Mouse (Mus musculus): ENCODE data around the gene Ikzf2. TPM values are rescaled to one million over a fixed set of nuclear protein-coding genes. Genes with fewer than 3 reads are reported as not detected.
A peak's percentile ranks its signal among the peaks of the same experiment; 100 is the strongest.

The Ikzf2 gene
- 10 to 100 TPM in 1 of 2 experiments, 1 to 10 TPM in 1; 8.7 to 13.3 TPM for total RNA-seq (2021)
- long read RNA-seq, experiment 1, partial matches to known transcripts: 0 of 1 reads
- long read RNA-seq, experiment 1, other reads (novel, unspliced or antisense): 1 of 1 reads
- long read RNA-seq, experiment 2, partial matches to known transcripts: 0 of 2 reads
- long read RNA-seq, experiment 2, other reads (novel, unspliced or antisense): 1 of 2 reads

DNA sequence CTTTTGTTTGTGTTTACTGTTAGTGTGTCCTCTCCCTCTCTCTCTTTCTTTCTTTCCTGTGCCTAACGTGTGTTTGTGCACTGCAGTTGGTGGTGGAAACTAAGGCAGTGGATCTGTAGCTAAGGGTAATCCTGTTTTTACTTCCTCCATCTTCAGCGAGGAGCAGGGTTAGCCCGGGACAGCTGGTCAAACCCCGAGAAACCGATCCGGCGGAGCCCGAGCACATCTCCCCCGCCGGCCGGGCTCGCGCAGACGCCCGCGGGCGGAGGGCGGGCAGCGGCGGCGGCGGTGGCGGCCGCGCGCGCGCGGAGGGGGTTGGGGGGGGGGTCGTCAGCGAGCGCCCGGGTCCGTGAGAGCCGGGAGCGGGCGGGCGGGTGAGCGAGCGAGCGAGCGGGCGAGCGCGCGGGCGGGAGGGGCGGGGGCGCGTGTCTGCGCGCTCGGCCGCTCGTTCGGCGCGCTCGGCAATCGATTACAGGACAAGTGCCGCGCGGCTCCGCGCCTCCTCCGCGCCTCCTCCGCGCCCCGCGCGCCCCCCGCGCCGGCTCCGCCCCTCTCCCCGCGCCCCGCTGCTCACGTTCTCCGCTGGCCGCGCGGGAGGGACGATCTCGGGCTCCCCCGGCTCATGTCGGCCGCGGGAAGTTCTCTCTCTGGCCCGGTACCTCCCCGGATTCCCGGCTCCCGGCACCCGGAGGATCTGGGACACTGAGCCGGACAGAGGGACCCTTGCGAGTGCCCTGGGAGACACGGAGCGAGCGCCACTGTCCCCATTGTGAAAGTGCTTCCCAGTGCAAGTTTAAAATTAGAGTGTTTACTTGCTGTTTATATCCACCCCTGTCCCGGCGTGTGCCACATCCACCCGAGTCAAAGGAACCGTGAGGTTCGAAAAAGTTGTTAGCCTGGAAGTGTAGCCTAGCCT lies at the start of gene Ikzf2:
Gene Ikzf2 (minus strand): TSS at position 170 of the 916 bp plus-strand sequence.
- DNase-seq: peak; percentile 86

DNA sequence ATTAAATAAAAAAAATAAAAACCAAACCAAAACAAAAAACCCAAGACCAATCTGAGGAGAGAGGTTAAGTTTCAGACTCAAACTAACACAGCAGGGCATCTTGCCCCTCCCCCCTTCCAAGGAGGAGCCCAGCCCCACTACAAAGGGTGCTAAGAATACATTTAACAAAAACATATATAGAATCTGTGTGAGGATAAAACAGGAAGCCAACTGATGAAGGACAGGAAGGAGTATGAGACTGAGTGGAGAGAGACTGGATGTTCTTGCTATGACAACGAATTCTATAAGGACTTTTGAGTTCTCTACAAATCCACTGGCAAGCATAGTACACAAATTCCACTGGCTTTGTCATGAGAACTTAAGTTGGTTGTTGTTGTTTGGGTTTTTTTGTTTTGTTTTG lies 42.7 kb upstream of the Ikzf2 start:
- DNase-seq: no peak

- no peak for DNase-seq
Measured at GRCm38 (mm10) chr1:69729031-69729679, 42.1 kb upstream of the Ikzf2 start.

GRCm38 (mm10) chr1:69727968-69728367 lies 40.9 kb upstream of the Ikzf2 start:
- no peak for DNase-seq

GRCm38 (mm10) chr1:69717107-69717506 lies 30.1 kb upstream of the Ikzf2 start:
- no peak for DNase-seq

- no peak for DNase-seq
Measured at GRCm38 (mm10) chr1:69708571-69708970, 21.5 kb upstream of the Ikzf2 start.

DNA sequence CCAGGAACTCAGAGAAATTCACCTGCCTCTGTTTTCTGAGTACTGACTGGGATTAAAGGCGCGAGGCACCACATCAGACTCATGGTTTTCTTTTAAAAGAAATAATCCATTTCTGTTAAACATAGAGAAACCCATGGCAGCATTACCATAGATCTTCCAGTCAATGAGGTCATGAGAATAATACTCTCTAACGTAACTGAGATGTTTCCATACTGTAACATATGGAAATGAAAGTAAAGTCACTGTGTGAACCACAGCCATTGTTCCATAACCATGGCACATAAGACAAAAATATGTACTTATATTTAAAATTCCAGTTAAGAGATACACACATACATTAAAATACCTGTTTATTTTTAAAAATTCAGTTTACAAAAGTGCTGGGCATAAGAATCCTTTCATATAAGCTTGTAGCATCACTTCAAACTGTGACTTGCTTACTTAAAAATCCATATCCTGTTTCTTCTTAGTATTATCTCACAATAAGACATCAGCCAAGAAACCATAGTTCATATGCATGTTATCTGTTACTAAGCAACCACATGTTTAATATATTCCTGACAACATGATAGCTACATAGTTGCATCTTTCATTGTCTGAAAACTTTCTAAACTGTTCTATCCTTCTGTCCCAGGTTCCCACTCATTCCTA lies 16.6 kb upstream of the Ikzf2 start:
- DNase-seq: no peak

- DNase-seq: no peak
Measured at GRCm38 (mm10) chr1:69691946-69692345, 4.9 kb upstream of the Ikzf2 start.

DNA sequence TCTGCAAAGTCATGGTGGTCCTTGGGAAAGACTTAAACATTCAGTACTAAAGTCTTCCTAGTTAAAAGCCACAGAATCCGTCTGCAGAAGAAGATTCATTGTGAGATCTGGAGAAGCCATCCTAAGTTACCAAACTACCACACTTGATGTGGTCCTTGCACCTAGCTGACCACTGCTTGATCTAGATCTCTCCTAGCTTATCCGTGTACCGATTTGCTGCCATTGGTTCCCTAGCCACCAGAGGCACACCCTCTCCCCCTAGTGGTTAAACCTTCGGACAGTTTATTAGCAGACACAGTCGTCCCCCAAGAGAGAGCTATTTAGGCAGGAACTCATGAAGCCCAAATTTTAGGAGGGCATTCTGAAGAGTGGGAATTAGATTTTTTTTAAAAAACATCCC lies 1.9 kb upstream of the Ikzf2 start:
- DNase-seq: peak; percentile 70

DNA sequence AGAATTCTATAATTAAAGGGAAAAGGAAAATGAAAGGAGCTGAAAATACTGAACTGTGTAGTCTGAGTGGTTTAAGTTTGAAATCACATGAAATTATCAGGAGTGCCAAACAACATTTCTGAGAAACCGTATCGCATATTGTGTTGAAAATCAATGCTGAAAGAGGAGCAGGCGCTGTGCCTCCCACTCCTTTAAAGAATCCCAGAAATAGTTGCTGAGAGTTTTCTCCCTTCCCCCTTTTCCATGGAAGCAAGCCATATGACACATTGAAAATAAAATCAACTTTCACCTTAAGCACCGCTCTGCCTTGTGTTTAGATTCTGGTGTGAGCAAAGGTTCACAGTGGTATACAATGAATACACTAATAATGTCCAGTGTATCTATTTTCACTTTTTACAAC lies 1.1 kb upstream of the Ikzf2 start:
- DNase-seq: peak; percentile 23

DNA sequence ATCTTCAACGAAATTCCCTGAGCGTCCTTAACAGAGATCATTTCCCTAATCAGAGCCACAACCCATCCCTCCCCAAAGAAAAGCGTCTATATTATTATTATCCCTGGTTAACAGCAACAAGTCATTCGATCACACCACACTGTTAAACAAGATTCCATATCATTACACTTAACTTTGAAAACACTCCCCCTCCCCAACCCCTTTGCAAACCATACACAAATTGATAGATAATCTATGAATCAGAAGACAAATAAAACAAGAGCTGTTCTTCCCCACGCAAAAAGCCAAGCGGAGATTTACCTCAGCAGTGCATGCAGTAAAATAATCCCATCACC lies 337 bp downstream of the Ikzf2 start:
- DNase-seq: no peak

- DNase-seq: peak; percentile 13
Measured at GRCm38 (mm10) chr1:69685890-69686490, 1.1 kb downstream of the Ikzf2 start.

GRCm38 (mm10) chr1:69685049-69685889 lies 1.8 kb downstream of the Ikzf2 start:
- no peak for DNase-seq

- no peak for DNase-seq
Measured at GRCm38 (mm10) chr1:69684280-69685040, 2.6 kb downstream of the Ikzf2 start.

GRCm38 (mm10) chr1:69683851-69684250 lies 3.2 kb downstream of the Ikzf2 start:
- no peak for DNase-seq

DNA sequence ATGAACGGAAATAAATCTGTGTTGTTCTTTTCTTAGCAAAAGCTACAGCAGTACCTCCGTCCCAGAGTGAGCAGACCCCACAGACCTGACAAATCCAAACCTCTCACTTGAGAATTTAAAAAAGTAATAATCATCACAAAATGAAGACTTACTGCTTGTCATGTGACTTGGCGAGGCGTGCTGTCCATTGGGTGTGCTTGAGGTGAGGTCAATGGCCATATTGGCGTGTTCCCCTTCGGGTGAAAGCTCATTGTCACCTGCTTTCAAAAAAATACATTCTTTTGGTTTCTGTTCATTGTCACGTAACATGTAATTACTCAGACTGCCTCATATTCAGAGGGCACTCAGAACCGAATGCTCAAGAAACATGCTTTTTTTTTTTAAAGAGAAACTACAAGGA lies 4.0 kb downstream of the Ikzf2 start:
- no peak for DNase-seq

DNA sequence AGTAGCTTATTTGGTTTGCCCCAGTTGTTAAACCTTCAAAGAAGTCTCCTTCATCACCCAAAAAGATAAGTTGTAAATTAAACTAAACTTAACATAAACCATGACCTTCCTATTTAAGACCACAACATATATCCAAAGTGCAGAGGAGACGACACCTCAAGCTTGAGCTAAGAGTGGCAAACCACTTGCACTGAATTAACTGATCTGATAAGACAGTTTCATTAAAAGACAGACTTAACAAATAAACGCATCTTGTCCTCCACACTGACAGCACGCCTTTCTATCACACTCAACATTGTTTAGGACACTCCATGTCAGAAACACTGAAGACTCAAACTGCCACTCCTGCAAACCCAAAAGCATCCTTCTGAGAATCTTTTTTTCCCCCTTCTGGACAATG lies 4.8 kb downstream of the Ikzf2 start:
- DNase-seq: no peak

DNA sequence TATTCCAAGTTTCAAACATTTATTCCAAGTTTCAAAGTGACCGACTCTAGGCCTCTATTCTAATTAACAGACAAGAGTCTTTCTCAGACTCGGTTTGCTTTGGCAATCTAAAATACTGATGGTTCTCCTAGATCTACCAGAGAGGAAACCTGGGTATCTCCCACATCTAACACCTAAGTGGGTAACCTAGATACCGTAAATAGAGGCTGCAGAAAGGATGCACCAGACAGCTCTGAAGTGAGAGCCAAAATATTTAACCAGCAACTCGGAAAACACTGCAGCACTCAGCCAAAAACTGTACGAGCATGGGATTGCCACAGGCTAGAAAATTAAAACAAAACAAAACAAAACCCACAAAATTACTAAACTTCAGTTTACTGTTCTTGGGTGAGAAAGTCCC lies 6.0 kb downstream of the Ikzf2 start:
- DNase-seq: no peak

- DNase-seq: no peak
Measured at GRCm38 (mm10) chr1:69680501-69680900, 6.5 kb downstream of the Ikzf2 start.

DNA sequence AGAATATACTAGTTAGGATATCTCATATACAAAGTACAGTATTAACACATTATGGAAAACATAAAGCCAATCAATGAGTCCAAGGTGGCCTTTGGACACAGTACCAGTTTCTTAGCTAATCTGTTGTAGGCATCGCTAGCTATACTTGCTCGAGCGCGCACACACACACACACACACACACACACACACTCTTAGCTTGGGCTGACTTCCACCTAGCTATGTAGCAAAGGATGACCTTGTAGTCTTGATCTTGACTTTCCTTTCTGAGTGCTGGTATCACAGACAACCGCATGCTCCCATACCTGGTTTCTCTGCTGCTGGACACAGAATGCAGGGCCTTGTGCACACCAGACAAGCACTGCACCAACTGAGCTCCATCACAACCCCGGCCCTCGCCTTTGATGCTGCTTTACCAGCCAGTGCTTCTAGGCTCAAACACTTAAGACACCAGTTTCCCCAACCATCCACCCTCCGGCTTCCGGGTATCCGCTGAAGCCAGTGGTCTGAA lies 17.1 kb downstream of the Ikzf2 start:
- no peak for DNase-seq
